Comparison of ENCODE assay signal across 9 mouse cellular contexts in the genomic region with DNA sequence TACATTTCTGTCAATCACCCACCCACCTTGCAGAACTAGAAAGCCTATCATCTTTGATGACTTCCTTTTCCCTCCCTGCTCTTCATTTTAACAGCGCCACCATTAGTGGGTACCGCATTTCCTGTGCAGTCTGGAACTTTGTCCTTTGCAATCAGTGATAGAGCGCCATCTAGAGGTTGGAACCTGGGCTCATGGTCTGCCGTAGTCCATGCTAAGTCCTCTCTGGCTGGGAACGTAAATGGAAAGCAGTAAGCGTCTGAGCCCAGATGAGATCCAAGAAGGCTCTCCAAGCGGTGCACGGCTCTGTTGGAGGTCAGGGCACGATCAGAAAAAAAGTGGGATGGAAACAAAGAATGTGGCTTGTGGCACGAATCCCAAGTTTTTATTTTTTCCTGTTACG. TPM values are rescaled to one million over a fixed set of nuclear protein-coding genes. Genes with fewer than 3 reads are reported as not detected.
DNase-seq lines count a peak whose midpoint lies in the region; ATAC-seq and TF ChIP-seq lines count a peak whose summit lies in the region.
"Had no signal": no experiment of that assay in that cellular context is flagged by ENCODE, and none has a peak within 500 bp of the region (broad histone marks: within the 10 kb centered on the region; RNA-seq: fewer than 3 reads in every experiment).

No protein-coding gene starts in this region.

- H3K36me3 ChIP-seq in kidney, embryonic 16.5 days (ENCODE audit: insufficient read depth, low read length), result no peaks in the 10 kb centered on the region
- no peaks in the 10 kb centered on the region for H3K36me3 ChIP-seq in C2C12 (ENCODE audit: control insufficient read depth, insufficient read depth)

- ATAC-seq in kidney, embryonic 16.5 days (ENCODE audit: low FRiP score, low TSS enrichment), result no peak
- no peak; the same call in 1 of the 2 replicates for ATAC-seq in megakaryocyte-erythroid progenitor cell, adult 5-6 weeks (replicated peaks; ENCODE audit: low FRiP score, low TSS enrichment, poor library complexity, severe bottlenecking)

- peak; percentile 57 for TF ChIP-seq CTCF in C2C12 (IDR thresholded peaks at IDR 0.05; ENCODE audit: control insufficient read depth, insufficient read depth, insufficient read length)

- H3K4me1 ChIP-seq in kidney, embryonic 16.5 days (ENCODE audit: insufficient read depth, low read length), result no peaks in the 10 kb centered on the region

- no peaks in the 10 kb centered on the region for H3K9me3 ChIP-seq in kidney, embryonic 16.5 days (ENCODE audit: low read length)

- H3K79me2 ChIP-seq in C2C12 (ENCODE audit: control insufficient read depth, insufficient read depth), result no peaks in the 10 kb centered on the region

- peak; percentile 15 for DNase-seq in kidney, adult 18-20 months
- DNase-seq in adrenal gland, adult (ENCODE audit: inconsistent age in 2 of 2, low spot score in 1 of 2), result peak; percentile 57 to 88
- peak; percentile 74 for DNase-seq in embryo, embryonic 10.5 days (ENCODE audit: low spot score)
- DNase-seq in kidney, adult 9 months, result peak; percentile 33
- peak; percentile 61 for DNase-seq in retina, embryonic 14.5 days (ENCODE audit: low spot score)

- H3K4me2 ChIP-seq in kidney, embryonic 16.5 days (replicated peaks; ENCODE audit: low read depth, low read length), result no peak overlapping the region

- H3K27me3 ChIP-seq in kidney, embryonic 16.5 days (ENCODE audit: insufficient read depth, low read length), result no peaks in the 10 kb centered on the region
- peaks cover 10% of the 10 kb centered on the region for H3K27me3 ChIP-seq in C2C12 (ENCODE audit: control insufficient read depth, insufficient read depth, insufficient read length)

- 49% methylated on average over 11 of the region's 11 CpGs for WGBS in kidney, embryonic 16.5 days

- no peak overlapping the region for H3K4me3 ChIP-seq in kidney, embryonic 16.5 days (ENCODE audit: low read length)
- H3K4me3 ChIP-seq in C2C12 (ENCODE audit: insufficient read depth, poor library complexity, severe bottlenecking), result no peak overlapping the region

- H3ac ChIP-seq in C2C12 (ENCODE audit: control insufficient read depth, insufficient read length, low read depth), result no peak overlapping the region

- H3K27ac ChIP-seq in kidney, embryonic 16.5 days (ENCODE audit: low read length), result no peak overlapping the region

- H3K79me3 ChIP-seq in C2C12 (ENCODE audit: low read depth), result no peaks in the 10 kb centered on the region

- H3K9ac ChIP-seq in kidney, embryonic 16.5 days (replicated peaks; ENCODE audit: low read length), result no peak overlapping the region

TF ChIP-seq in C2C12, 6 proteins besides CTCF, POLR2A, EP300 and RAD21:
- TF ChIP-seq FOSL1 (IDR thresholded peaks at IDR 0.05; ENCODE audit: insufficient read depth, low read length, poor library complexity, severe bottlenecking), result no peak
- no peak for TF ChIP-seq USF1 (IDR thresholded peaks at IDR 0.05; ENCODE audit: low read depth)
- TF ChIP-seq CEBPB (IDR thresholded peaks at IDR 0.05; ENCODE audit: low read depth), result no peak
- no peak for TF ChIP-seq MAX (IDR thresholded peaks at IDR 0.05)
- TF ChIP-seq MYOD1 (IDR thresholded peaks at IDR 0.05; ENCODE audit: control insufficient read depth, insufficient read length, low read depth), result no peak
- no peak for TF ChIP-seq MYOG (IDR thresholded peaks at IDR 0.05; ENCODE audit: control insufficient read depth, extremely low read depth, insufficient read length)

RNA-seq across cellular contexts. Expression of gene C2cd4b, which starts 23.8 kb away (rescaled TPM):
- 0.15 TPM in 1 of 2 replicates, not detected in the other for polyA plus RNA-seq in kidney, embryonic 16.5 days (2015; fragmentation: Nextera tagmentation; extraction: Ambion mirVana)
- not detected for polyA plus RNA-seq in C2C12 (2012; fragmentation: generic; extraction: Trizol)
- total RNA-seq in megakaryocyte-erythroid progenitor cell, adult 5-6 weeks (2014; fragmentation: Nextera tagmentation), result not detected in 2 replicates
- total RNA-seq in megakaryocyte-erythroid progenitor cell, adult 5-6 weeks (2017), result not detected in 2 replicates
- total RNA-seq: neutrophil, adult 5-6 weeks had no signal

Comparison
In these comparisons a context has a peak if more than half of its experiments do, and no peak if none do; other contexts are left out.
1. DNase-seq: peak in every context shown above with its lines; median percentile 74 in embryo, embryonic 10.5 days; 72 in adrenal gland, adult; 61 in retina, embryonic 14.5 days; 33 in kidney, adult 9 months; 15 in kidney, adult 18-20 months.